15 mouse cellular contexts compared by ENCODE assay signal in the genomic region with DNA sequence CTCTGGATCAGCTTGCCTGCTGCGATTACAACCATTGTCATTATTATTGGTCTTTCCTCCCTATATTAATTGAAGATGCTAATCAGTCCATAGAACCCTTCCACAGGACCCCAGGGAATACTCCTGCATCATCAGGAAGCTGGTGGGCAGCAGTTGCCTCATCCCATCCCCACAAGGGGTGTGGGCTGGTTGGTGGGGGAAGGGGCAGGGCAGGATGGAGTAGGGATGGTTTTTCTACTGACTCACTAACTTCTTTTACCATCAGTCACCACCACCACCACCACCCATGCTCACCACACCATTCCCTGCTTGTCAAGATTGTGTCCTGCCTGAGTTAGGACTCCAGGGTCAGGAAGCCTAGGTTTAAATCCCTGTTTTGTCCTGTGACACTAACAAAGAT. TPM values are rescaled to one million over a fixed set of nuclear protein-coding genes. Genes with fewer than 3 reads are reported as not detected.
"Had no signal": no experiment of that assay in that cellular context is flagged by ENCODE, and none has a peak within 500 bp of the region (broad histone marks: within the 10 kb centered on the region; RNA-seq: fewer than 3 reads in every experiment).

No protein-coding gene starts in this region.

- H3K36me3 ChIP-seq: kidney, embryonic 15.5 days; limb, embryonic 12.5 days; limb, embryonic 15.5 days; midbrain, embryonic 10.5 days; midbrain, embryonic 13.5 days; neural tube, embryonic 12.5 days had no signal

- H3K27me3 ChIP-seq: kidney, embryonic 15.5 days; limb, embryonic 12.5 days; limb, embryonic 15.5 days; midbrain, embryonic 13.5 days; neural tube, embryonic 12.5 days had no signal

- H3K4me2 ChIP-seq: liver, embryonic 11.5 days had no signal

- H3K4me3 ChIP-seq: megakaryocyte, embryonic 14.5 days; midbrain, embryonic 13.5 days; neural tube, embryonic 12.5 days had no signal

- DNase-seq: kidney, adult 8-10 months; right cerebral cortex, postnatal 4 days; thymus, postnatal 25 days had no signal

RNA-seq across cellular contexts. Expression of a gene that starts 0.8 kb away (rescaled TPM):
- total RNA-seq: monocyte, adult 5-6 weeks; neutrophil, adult 5-6 weeks had no signal

RNA-seq across cellular contexts. Expression of a gene that starts 51.6 kb away (rescaled TPM):
- total RNA-seq: monocyte, adult 5-6 weeks had no signal
- polyA plus RNA-seq: lung, postnatal 0 days; thymus, postnatal 0 days had no signal
